Mouse (Mus musculus): ENCODE results near the gene Ttc26. TPM values are rescaled to one million over a fixed set of nuclear protein-coding genes. Genes with fewer than 3 reads are reported as not detected.
"Not testable (repeated sequence)": the region's sequence is repeated elsewhere in the genome, so short reads cannot be mapped to it uniquely, and the experiment has no call there.

The Ttc26 gene
- total RNA-seq, 2 experiments from 2014 or later, result 1.2 to 1.4 TPM

GRCm38 (mm10) chr6:38434055-38435023, 53.1 kb downstream of the Ttc26 start:
- peak; percentile 35 for ATAC-seq (replicated peaks; ENCODE audit: low FRiP score, low TSS enrichment, poor library complexity, severe bottlenecking)

GRCm38 (mm10) chr6:38443842-38444241, 62.6 kb downstream of the Ttc26 start:
- peak; percentile 94 for ATAC-seq (replicated peaks; ENCODE audit: low FRiP score, low TSS enrichment, poor library complexity, severe bottlenecking)

GRCm38 (mm10) chr6:38448295-38448694, 67.0 kb downstream of the Ttc26 start:
- ATAC-seq (replicated peaks; ENCODE audit: low FRiP score, low TSS enrichment, poor library complexity, severe bottlenecking), result 0 out of 2 replicates have a peak, but pooled peaks have one; percentile 29

GRCm38 (mm10) chr6:38453049-38453448, 71.8 kb downstream of the Ttc26 start:
- ATAC-seq (replicated peaks; ENCODE audit: low FRiP score, low TSS enrichment, poor library complexity, severe bottlenecking), result no peak

GRCm38 (mm10) chr6:38456425-38456824, 75.2 kb downstream of the Ttc26 start:
- ATAC-seq (replicated peaks; ENCODE audit: low FRiP score, low TSS enrichment, poor library complexity, severe bottlenecking), result not testable (repeated sequence)

DNA sequence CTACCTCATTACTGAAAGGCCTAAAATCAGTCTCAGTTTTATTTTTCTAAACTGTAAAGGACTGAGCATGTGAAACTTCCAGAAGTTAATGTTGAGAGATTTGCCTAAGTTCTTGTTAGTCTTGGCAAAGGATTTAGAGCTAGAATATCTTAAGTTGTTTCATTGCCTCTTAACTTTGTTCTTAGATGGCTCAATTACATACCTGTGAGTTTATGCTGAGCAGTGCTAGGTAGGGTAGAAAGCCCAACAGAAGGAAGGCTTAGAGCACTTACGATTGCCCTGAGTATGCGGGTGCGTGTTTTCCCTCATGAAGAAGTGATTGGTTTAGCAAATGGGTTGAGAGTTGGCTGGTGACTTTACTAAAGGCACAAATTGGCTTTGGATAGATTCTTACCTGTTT, 76.8 kb downstream of the Ttc26 start:
- no peak for ATAC-seq (replicated peaks; ENCODE audit: low FRiP score, low TSS enrichment, poor library complexity, severe bottlenecking)

DNA sequence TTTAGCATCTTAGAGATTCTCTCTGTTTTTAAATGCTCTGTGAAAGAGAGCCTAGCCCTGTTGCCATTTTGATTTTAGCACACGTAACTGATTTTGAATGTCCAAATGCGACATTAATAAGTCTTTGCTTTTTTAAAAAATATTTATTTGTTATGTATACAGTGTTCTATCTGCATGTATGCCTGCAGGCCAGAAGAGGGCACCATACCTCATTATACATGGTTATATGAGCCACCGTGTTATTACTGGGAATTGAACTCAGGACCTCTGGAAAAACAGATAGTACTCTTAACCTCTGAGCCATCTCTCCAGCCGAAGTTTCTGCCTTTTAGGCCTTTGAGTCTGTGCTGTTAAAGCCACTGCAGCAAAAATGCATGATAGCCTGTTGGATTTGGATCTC, 88.3 kb downstream of the Ttc26 start:
- ATAC-seq (replicated peaks; ENCODE audit: low FRiP score, low TSS enrichment, poor library complexity, severe bottlenecking), result no peak

Other genes with a start within 250 kb of the Ttc26 start
- gene D630045J12Rik, start 127.5 kb upstream of the Ttc26 start, total RNA-seq (2014; fragmentation: Nextera tagmentation), result 0.72 and 3.0 TPM in 2 replicates
- gene D630045J12Rik, start 127.5 kb upstream of the Ttc26 start, total RNA-seq (2017), result 0.09 and 0.19 TPM in 2 replicates
- gene Zc3hav1l, start 82.2 kb upstream of the Ttc26 start, total RNA-seq (2014; fragmentation: Nextera tagmentation), result 6.9 and 7.3 TPM in 2 replicates
- 2.9 and 4.3 TPM in 2 replicates for gene Zc3hav1l, start 82.2 kb upstream of the Ttc26 start, total RNA-seq (2017)
- 53.4 and 71.4 TPM in 2 replicates for gene Zc3hav1, start 26.9 kb upstream of the Ttc26 start, total RNA-seq (2014; fragmentation: Nextera tagmentation)
- gene Zc3hav1, start 26.9 kb upstream of the Ttc26 start, total RNA-seq (2017), result 60.1 and 64.0 TPM in 2 replicates
- gene Ubn2, start 52.5 kb downstream of the Ttc26 start, total RNA-seq (2014; fragmentation: Nextera tagmentation), result 57.8 and 58.2 TPM in 2 replicates
- gene Ubn2, start 52.5 kb downstream of the Ttc26 start, total RNA-seq (2017), result 15.6 and 26.8 TPM in 2 replicates
- 113 and 175 TPM in 2 replicates for gene Fmc1, start 152.0 kb downstream of the Ttc26 start, total RNA-seq (2014; fragmentation: Nextera tagmentation)
- gene Fmc1, start 152.0 kb downstream of the Ttc26 start, total RNA-seq (2017), result 34.6 and 43.6 TPM in 2 replicates
- gene Luc7l2, start 169.9 kb downstream of the Ttc26 start, total RNA-seq (2014; fragmentation: Nextera tagmentation), result 203 and 217 TPM in 2 replicates
- 248 and 278 TPM in 2 replicates for gene Luc7l2, start 169.9 kb downstream of the Ttc26 start, total RNA-seq (2017)

Measured in megakaryocyte-erythroid progenitor cell, adult 5-6 weeks (primary cell).